In the genomic region with DNA sequence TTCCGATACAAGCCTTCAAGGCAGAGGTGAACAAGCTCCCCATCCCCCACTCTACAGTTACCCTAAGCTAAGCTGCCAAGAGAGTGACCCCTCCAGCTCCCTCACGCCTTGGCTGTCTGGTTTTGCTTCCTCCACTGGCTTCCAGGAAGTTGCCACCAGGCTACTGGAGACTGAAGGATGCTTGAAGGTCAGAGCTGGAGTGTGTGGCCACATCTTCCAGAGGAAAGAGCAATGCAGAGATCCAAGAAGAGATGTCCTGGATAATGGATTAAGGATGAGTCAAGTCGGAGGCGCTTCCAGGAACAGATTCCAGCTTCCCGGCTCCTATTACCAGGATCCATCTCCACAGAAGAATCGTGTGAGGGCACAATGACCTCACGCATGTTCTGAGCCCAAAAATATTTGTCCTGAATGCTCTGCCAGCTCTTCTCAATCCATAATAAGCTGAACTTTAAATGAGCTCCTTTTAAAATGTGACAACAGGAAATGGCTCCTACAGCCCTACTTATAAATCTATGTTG, we compare ENCODE assay signal across 12 mouse cellular contexts.
DNase-seq lines count a peak whose midpoint lies in the region; ATAC-seq and TF ChIP-seq lines count a peak whose summit lies in the region.
"Had no signal": no experiment of that assay in that cellular context is flagged by ENCODE, and none has a peak within 500 bp of the region (broad histone marks: within the 10 kb centered on the region; RNA-seq: fewer than 3 reads in every experiment).

No protein-coding gene starts in this region.

- no peak overlapping the region for H3K4me2 ChIP-seq in heart, postnatal 0 days (ENCODE audit: low read depth, low read length)
- H3K4me2 ChIP-seq in lung, embryonic 14.5 days = no peak overlapping the region
- H3K4me2 ChIP-seq in forebrain, embryonic 12.5 days = no peak overlapping the region
- H3K4me2 ChIP-seq in forebrain, embryonic 14.5 days (ENCODE audit: low read length) = no peak overlapping the region
- H3K4me2 ChIP-seq: embryonic facial prominence, embryonic 13.5 days; hindbrain, embryonic 14.5 days had no signal

- no peak for TF ChIP-seq CTCF in heart, postnatal 0 days (IDR thresholded peaks at IDR 0.05; ENCODE audit: low read depth)
- TF ChIP-seq CTCF in lung, embryonic 14.5 days (IDR thresholded peaks at IDR 0.05; ENCODE audit: low read depth) = no peak

- H3K27me3 ChIP-seq in heart, postnatal 0 days (ENCODE audit: control insufficient read depth, insufficient read depth, low read length) = no peaks in the 10 kb centered on the region
- H3K27me3 ChIP-seq in lung, embryonic 14.5 days (ENCODE audit: insufficient read depth, low read length) = no peaks in the 10 kb centered on the region
- no peaks in the 10 kb centered on the region for H3K27me3 ChIP-seq in forebrain, embryonic 12.5 days
- H3K27me3 ChIP-seq in forebrain, embryonic 14.5 days (replicated peaks; ENCODE audit: control insufficient read depth, insufficient read depth, low read length) = no peaks in the 10 kb centered on the region
- H3K27me3 ChIP-seq: embryonic facial prominence, embryonic 13.5 days had no signal

- H3K27ac ChIP-seq in heart, postnatal 0 days (ENCODE audit: low read depth) = peak overlapping the region; percentile 51
- 0 out of 2 replicates have a peak overlapping the region, but pooled peaks have one; percentile 1 for H3K27ac ChIP-seq in lung, embryonic 14.5 days (ENCODE audit: low read depth)
- H3K27ac ChIP-seq in forebrain, embryonic 12.5 days = no peak overlapping the region
- no peak overlapping the region for H3K27ac ChIP-seq in forebrain, embryonic 14.5 days (ENCODE audit: low read depth, low read length)
- H3K27ac ChIP-seq: embryonic facial prominence, embryonic 13.5 days; hindbrain, embryonic 14.5 days; macrophage had no signal

- no peak overlapping the region for H3K4me3 ChIP-seq in heart, postnatal 0 days (ENCODE audit: low read depth, low read length)
- H3K4me3 ChIP-seq in lung, embryonic 14.5 days (ENCODE audit: low read depth, low read length) = no peak overlapping the region
- no peak overlapping the region for H3K4me3 ChIP-seq in forebrain, embryonic 12.5 days (replicated peaks)
- H3K4me3 ChIP-seq in forebrain, embryonic 14.5 days (ENCODE audit: low read depth, low read length) = no peak overlapping the region
- H3K4me3 ChIP-seq: embryonic facial prominence, embryonic 13.5 days had no signal

- TF ChIP-seq EP300 in heart, postnatal 0 days (IDR thresholded peaks at IDR 0.05; ENCODE audit: low read depth) = no peak

- H3K9me3 ChIP-seq in heart, postnatal 0 days (replicated peaks; ENCODE audit: control insufficient read depth, low read length) = no peaks in the 10 kb centered on the region
- no peaks in the 10 kb centered on the region for H3K9me3 ChIP-seq in lung, embryonic 14.5 days (ENCODE audit: low read depth, low read length)
- H3K9me3 ChIP-seq in forebrain, embryonic 12.5 days = no peaks in the 10 kb centered on the region
- no peaks in the 10 kb centered on the region for H3K9me3 ChIP-seq in forebrain, embryonic 14.5 days (replicated peaks; ENCODE audit: control insufficient read depth, low read length)
- H3K9me3 ChIP-seq: embryonic facial prominence, embryonic 13.5 days had no signal

- WGBS in heart, postnatal 0 days = 41% methylated on average over 7 of the region's 7 CpGs
- 42% methylated on average over 7 of the region's 7 CpGs for WGBS in lung, embryonic 14.5 days
- WGBS in forebrain, embryonic 12.5 days = 77% methylated on average over 7 of the region's 7 CpGs
- 82% methylated on average over 7 of the region's 7 CpGs for WGBS in forebrain, embryonic 14.5 days

- ATAC-seq in heart, postnatal 0 days (ENCODE audit: insufficient read depth, low read depth) = peak; percentile 51; the same call in 1 of the 2 replicates
- no peak; the same call in 1 of the 2 replicates for ATAC-seq in lung, embryonic 14.5 days (ENCODE audit: insufficient read depth)
- ATAC-seq in forebrain, embryonic 12.5 days (ENCODE audit: low FRiP score) = no peak
- no peak for ATAC-seq in forebrain, embryonic 14.5 days
- no peak for ATAC-seq in monocyte, adult 5-6 weeks (replicated peaks; ENCODE audit: insufficient number of reproducible peaks, low FRiP score, low TSS enrichment, poor library complexity, severe bottlenecking)

- no peaks in the 10 kb centered on the region for H3K36me3 ChIP-seq in heart, postnatal 0 days (replicated peaks; ENCODE audit: control insufficient read depth, insufficient read depth, low read length)
- no peaks in the 10 kb centered on the region for H3K36me3 ChIP-seq in lung, embryonic 14.5 days (ENCODE audit: insufficient read depth)
- H3K36me3 ChIP-seq in forebrain, embryonic 12.5 days (replicated peaks) = no peaks in the 10 kb centered on the region
- no peaks in the 10 kb centered on the region for H3K36me3 ChIP-seq in forebrain, embryonic 14.5 days (ENCODE audit: control insufficient read depth, insufficient read depth, low read length)
- H3K36me3 ChIP-seq: embryonic facial prominence, embryonic 13.5 days had no signal

- peaks cover 15% of the 10 kb centered on the region for H3K4me1 ChIP-seq in heart, postnatal 0 days (ENCODE audit: control insufficient read depth, insufficient read depth)
- no peaks in the 10 kb centered on the region for H3K4me1 ChIP-seq in lung, embryonic 14.5 days (ENCODE audit: insufficient read depth)
- no peaks in the 10 kb centered on the region for H3K4me1 ChIP-seq in forebrain, embryonic 12.5 days
- H3K4me1 ChIP-seq in forebrain, embryonic 14.5 days (ENCODE audit: control insufficient read depth, insufficient read depth, low read length) = no peaks in the 10 kb centered on the region
- H3K4me1 ChIP-seq: embryonic facial prominence, embryonic 13.5 days had no signal

- no peak overlapping the region for H3K9ac ChIP-seq in heart, postnatal 0 days (replicated peaks; ENCODE audit: low read depth, low read length)
- H3K9ac ChIP-seq in lung, embryonic 14.5 days = no peak overlapping the region
- H3K9ac ChIP-seq in forebrain, embryonic 12.5 days = no peak overlapping the region
- H3K9ac ChIP-seq in forebrain, embryonic 14.5 days (ENCODE audit: low read length) = no peak overlapping the region
- H3K9ac ChIP-seq: embryonic facial prominence, embryonic 13.5 days; hindbrain, embryonic 14.5 days had no signal

- peak; percentile 61 to 76 for DNase-seq in adrenal gland, adult (ENCODE audit: inconsistent age in 2 of 2, low spot score in 1 of 2)
- DNase-seq in adrenal gland, postnatal 4 days (ENCODE audit: low spot score in 2 of 2) = no peak
- peak; percentile 84 for DNase-seq in Muller cell, postnatal 12 days (ENCODE audit: inconsistent ontology term)
- peak; percentile 51 for DNase-seq in heart, postnatal 0 days (ENCODE audit: low spot score)
- DNase-seq in lung, embryonic 14.5 days = peak; percentile 47
- no peak for DNase-seq in forebrain, embryonic 14.5 days (ENCODE audit: low spot score)
- DNase-seq: right cerebral cortex, adult 18-20 months had no signal

Comparison
In these comparisons a context has a peak if more than half of its experiments do, and no peak if none do; other contexts are left out.
1. DNase-seq: peak in adrenal gland, adult (2 of 2), Muller cell, postnatal 12 days (single experiment), heart, postnatal 0 days (single experiment) and lung, embryonic 14.5 days (single experiment); none in adrenal gland, postnatal 4 days (0 of 2) and forebrain, embryonic 14.5 days (single experiment).
2. H3K27ac ChIP-seq: peak in heart, postnatal 0 days (single experiment) and lung, embryonic 14.5 days (single experiment); none in forebrain, embryonic 12.5 days (single experiment) and forebrain, embryonic 14.5 days (single experiment).